Mouse (Mus musculus): ENCODE measurements around the gene Olfr1034. TPM values are rescaled to one million over a fixed set of nuclear protein-coding genes. Genes with fewer than 3 reads are reported as not detected.
"Not testable (repeated sequence)": the region's sequence is repeated elsewhere in the genome, so short reads cannot be mapped to it uniquely, and the experiment has no call there.

Gene Olfr1034
- polyA plus RNA-seq (2015; fragmentation: Nextera tagmentation; extraction: Ambion mirVana) = not detected in 2 replicates

- ATAC-seq (ENCODE audit: low FRiP score) = no peak
- Histone ChIP-seq H3K9me3 (no peaks in the 10 kb centered on the region), H3K4me3 (no peak within 1 kb of the TSS), H3K4me2 (no peak within 1 kb of the TSS), H3K27ac (no peak within 1 kb of the TSS), H3K27me3 (no peaks in the 10 kb centered on the region), H3K36me3 (no peaks in the 10 kb centered on the region), H3K9ac (no peak within 1 kb of the TSS), H3K4me1 (replicated peaks) (no peaks in the 10 kb centered on the region)
Observed at GRCm38 (mm10) chr2:86045561-86045960, at the start of gene Olfr1034. Gene Olfr1034 (plus strand): TSS chr2:86045861.

GRCm38 (mm10) chr2:86005240-86005639 is 40.4 kb upstream of the Olfr1034 start, which contains the start of gene Olfr1032:
Gene Olfr1032 (plus strand): TSS chr2:86005540.
- no peak within 1 kb of the TSS for H3K4me3 ChIP-seq
- no peaks in the 10 kb centered on the region for H3K36me3 ChIP-seq
- no peaks in the 10 kb centered on the region for H3K4me1 ChIP-seq (replicated peaks)
- H3K9ac ChIP-seq = no peak within 1 kb of the TSS
- no peaks in the 10 kb centered on the region for H3K9me3 ChIP-seq
- 88% methylated on average over 7 of the region's 7 CpGs for WGBS
- no peak within 1 kb of the TSS for H3K27ac ChIP-seq
- no peak for ATAC-seq (ENCODE audit: low FRiP score)
- H3K27me3 ChIP-seq = no peaks in the 10 kb centered on the region
- no peak within 1 kb of the TSS for H3K4me2 ChIP-seq

- Histone ChIP-seq H3K4me2 (peak within 1 kb of the TSS; percentile 52), H3K4me3 (peak within 1 kb of the TSS; percentile 34)
- H3K4me1 ChIP-seq (replicated peaks); H3K9ac ChIP-seq; H3K27me3 ChIP-seq; H3K36me3 ChIP-seq; H3K9me3 ChIP-seq; ATAC-seq (ENCODE audit: low FRiP score); H3K27ac ChIP-seq: not testable (repeated sequence)
- 12% methylated on average over 11 of the region's 11 CpGs for WGBS
Observed at GRCm38 (mm10) chr2:86020406-86020805, 25.3 kb upstream of the Olfr1034 start, which contains the start of gene Olfr1033. Gene Olfr1033 (plus strand): TSS chr2:86020633.

GRCm38 (mm10) chr2:86021518-86021917 is 24.1 kb upstream of the Olfr1034 start:
- not testable (repeated sequence) for H3K27ac ChIP-seq; H3K27me3 ChIP-seq; H3K4me2 ChIP-seq; H3K9ac ChIP-seq; H3K9me3 ChIP-seq; H3K36me3 ChIP-seq; H3K4me3 ChIP-seq; H3K4me1 ChIP-seq (replicated peaks); ATAC-seq (ENCODE audit: low FRiP score)
- 71% methylated on average over 7 of the region's 9 CpGs for WGBS

GRCm38 (mm10) chr2:86050777-86051176 is 5.1 kb downstream of the Olfr1034 start:
- H3K4me3 ChIP-seq; H3K27me3 ChIP-seq; H3K4me1 ChIP-seq (replicated peaks); ATAC-seq (ENCODE audit: low FRiP score); H3K9ac ChIP-seq; H3K27ac ChIP-seq; H3K9me3 ChIP-seq; H3K4me2 ChIP-seq; H3K36me3 ChIP-seq: not testable (repeated sequence)

GRCm38 (mm10) chr2:86063766-86064165 is 18.1 kb downstream of the Olfr1034 start:
- not testable (repeated sequence) for H3K27me3 ChIP-seq; H3K4me2 ChIP-seq; H3K4me3 ChIP-seq; ATAC-seq (ENCODE audit: low FRiP score); H3K4me1 ChIP-seq (replicated peaks); H3K36me3 ChIP-seq; H3K27ac ChIP-seq; H3K9ac ChIP-seq; H3K9me3 ChIP-seq
- 96% methylated on average over 2 of the region's 2 CpGs for WGBS

GRCm38 (mm10) chr2:86070189-86070588 is 24.5 kb downstream of the Olfr1034 start:
- WGBS = 96% methylated on average over 8 of the region's 8 CpGs
- ATAC-seq (ENCODE audit: low FRiP score) = no peak

GRCm38 (mm10) chr2:86073692-86074091 is 28.0 kb downstream of the Olfr1034 start, which contains the start of gene Olfr1036:
Gene Olfr1036 (plus strand): TSS chr2:86073992.
- not testable (repeated sequence) for ATAC-seq (ENCODE audit: low FRiP score); H3K27ac ChIP-seq; H3K36me3 ChIP-seq; H3K9me3 ChIP-seq; H3K4me3 ChIP-seq; H3K4me1 ChIP-seq (replicated peaks); H3K27me3 ChIP-seq; H3K9ac ChIP-seq; H3K4me2 ChIP-seq

More at GRCm38 (mm10) chr2:86070189-86070588, 24.5 kb downstream of the Olfr1034 start:
- no peak overlapping the region for H3K27ac ChIP-seq
- no peak overlapping the region for H3K4me2 ChIP-seq
- H3K4me3 ChIP-seq = no peak overlapping the region
- H3K4me1 ChIP-seq (replicated peaks) = no peaks in the 10 kb centered on the region
- H3K9ac ChIP-seq = no peak overlapping the region
- H3K27me3 ChIP-seq = no peaks in the 10 kb centered on the region
- H3K36me3 ChIP-seq = no peaks in the 10 kb centered on the region
- no peaks in the 10 kb centered on the region for H3K9me3 ChIP-seq

- H3K9ac ChIP-seq; H3K9me3 ChIP-seq; H3K4me2 ChIP-seq; ATAC-seq (ENCODE audit: low FRiP score); H3K4me3 ChIP-seq; H3K36me3 ChIP-seq; H3K4me1 ChIP-seq (replicated peaks); H3K27ac ChIP-seq; H3K27me3 ChIP-seq: not testable (repeated sequence)
- WGBS = 90% methylated on average over 1 of the region's 1 CpGs
Observed at GRCm38 (mm10) chr2:86080478-86080877, 34.8 kb downstream of the Olfr1034 start.

GRCm38 (mm10) chr2:86087285-86087684 is 41.6 kb downstream of the Olfr1034 start, which contains the start of gene Olfr1037:
Gene Olfr1037 (minus strand): TSS chr2:86087385.
- H3K4me2 ChIP-seq = no peak within 1 kb of the TSS
- H3K4me3 ChIP-seq = no peak within 1 kb of the TSS
- no peak for ATAC-seq (ENCODE audit: low FRiP score)
- H3K27ac ChIP-seq = no peak within 1 kb of the TSS
- H3K36me3 ChIP-seq = no peaks in the 10 kb centered on the region
- no peaks in the 10 kb centered on the region for H3K9me3 ChIP-seq
- no peaks in the 10 kb centered on the region for H3K27me3 ChIP-seq
- no peaks in the 10 kb centered on the region for H3K4me1 ChIP-seq (replicated peaks)
- WGBS = 87% methylated on average over 2 of the region's 2 CpGs
- H3K9ac ChIP-seq = no peak within 1 kb of the TSS

Other genes starting within 250 kb of the Olfr1034 start
- not detected in 2 replicates for gene Olfr1016, start 243.3 kb upstream of the Olfr1034 start, polyA plus RNA-seq (2015; fragmentation: Nextera tagmentation; extraction: Ambion mirVana)
- not detected in 2 replicates for gene Olfr1018, start 227.4 kb upstream of the Olfr1034 start, polyA plus RNA-seq (2015; fragmentation: Nextera tagmentation; extraction: Ambion mirVana)
- not detected in 2 replicates for gene Olfr1019, start 200.4 kb upstream of the Olfr1034 start, polyA plus RNA-seq (2015; fragmentation: Nextera tagmentation; extraction: Ambion mirVana)
- gene Olfr1020, start 198.8 kb upstream of the Olfr1034 start, polyA plus RNA-seq (2015; fragmentation: Nextera tagmentation; extraction: Ambion mirVana) = not detected in 2 replicates
- gene Olfr1022, start 177.3 kb upstream of the Olfr1034 start, polyA plus RNA-seq (2015; fragmentation: Nextera tagmentation; extraction: Ambion mirVana) = not detected in 2 replicates
- gene Olfr1023, start 160.2 kb upstream of the Olfr1034 start, polyA plus RNA-seq (2015; fragmentation: Nextera tagmentation; extraction: Ambion mirVana) = not detected in 2 replicates
- gene Olfr1024, start 140.8 kb upstream of the Olfr1034 start, polyA plus RNA-seq (2015; fragmentation: Nextera tagmentation; extraction: Ambion mirVana) = not detected in 2 replicates
- not detected in 2 replicates for gene Olfr1025-ps1, start 130.7 kb upstream of the Olfr1034 start, polyA plus RNA-seq (2015; fragmentation: Nextera tagmentation; extraction: Ambion mirVana)
- gene Olfr1026, start 124.3 kb upstream of the Olfr1034 start, polyA plus RNA-seq (2015; fragmentation: Nextera tagmentation; extraction: Ambion mirVana) = not detected in 2 replicates
- not detected in 2 replicates for gene Olfr1028, start 95.4 kb upstream of the Olfr1034 start, polyA plus RNA-seq (2015; fragmentation: Nextera tagmentation; extraction: Ambion mirVana)
- gene Olfr1029, start 72.0 kb upstream of the Olfr1034 start, polyA plus RNA-seq (2015; fragmentation: Nextera tagmentation; extraction: Ambion mirVana) = not detected in 2 replicates
- gene Olfr1030, start 66.6 kb upstream of the Olfr1034 start, polyA plus RNA-seq (2015; fragmentation: Nextera tagmentation; extraction: Ambion mirVana) = not detected in 2 replicates
- gene Olfr1031, start 55.6 kb upstream of the Olfr1034 start, polyA plus RNA-seq (2015; fragmentation: Nextera tagmentation; extraction: Ambion mirVana) = not detected in 2 replicates
- not detected in 2 replicates for gene Olfr1032, start 40.3 kb upstream of the Olfr1034 start, polyA plus RNA-seq (2015; fragmentation: Nextera tagmentation; extraction: Ambion mirVana)
- not detected in 2 replicates for gene Olfr1033, start 25.2 kb upstream of the Olfr1034 start, polyA plus RNA-seq (2015; fragmentation: Nextera tagmentation; extraction: Ambion mirVana)
- not detected in 2 replicates for gene Olfr1036, start 28.1 kb downstream of the Olfr1034 start, polyA plus RNA-seq (2015; fragmentation: Nextera tagmentation; extraction: Ambion mirVana)
- gene Olfr1037, start 41.5 kb downstream of the Olfr1034 start, polyA plus RNA-seq (2015; fragmentation: Nextera tagmentation; extraction: Ambion mirVana) = not detected in 2 replicates
- gene Olfr1039, start 90.1 kb downstream of the Olfr1034 start, polyA plus RNA-seq (2015; fragmentation: Nextera tagmentation; extraction: Ambion mirVana) = not detected in 2 replicates
- not detected in 2 replicates for gene Olfr1040, start 100.9 kb downstream of the Olfr1034 start, polyA plus RNA-seq (2015; fragmentation: Nextera tagmentation; extraction: Ambion mirVana)
- not detected in 2 replicates for gene Olfr1042, start 116.0 kb downstream of the Olfr1034 start, polyA plus RNA-seq (2015; fragmentation: Nextera tagmentation; extraction: Ambion mirVana)
- not detected in 2 replicates for gene Olfr1043, start 121.7 kb downstream of the Olfr1034 start, polyA plus RNA-seq (2015; fragmentation: Nextera tagmentation; extraction: Ambion mirVana)
- not detected in 2 replicates for gene Olfr1044, start 132.0 kb downstream of the Olfr1034 start, polyA plus RNA-seq (2015; fragmentation: Nextera tagmentation; extraction: Ambion mirVana)
- gene Olfr52, start 139.8 kb downstream of the Olfr1034 start, polyA plus RNA-seq (2015; fragmentation: Nextera tagmentation; extraction: Ambion mirVana) = not detected in 2 replicates
- not detected in 2 replicates for gene Olfr1045, start 157.1 kb downstream of the Olfr1034 start, polyA plus RNA-seq (2015; fragmentation: Nextera tagmentation; extraction: Ambion mirVana)
- not detected in 2 replicates for gene Olfr1046, start 173.5 kb downstream of the Olfr1034 start, polyA plus RNA-seq (2015; fragmentation: Nextera tagmentation; extraction: Ambion mirVana)
- gene Olfr1047, start 185.5 kb downstream of the Olfr1034 start, polyA plus RNA-seq (2015; fragmentation: Nextera tagmentation; extraction: Ambion mirVana) = not detected in 2 replicates
- not detected in 2 replicates for gene Olfr1048, start 194.4 kb downstream of the Olfr1034 start, polyA plus RNA-seq (2015; fragmentation: Nextera tagmentation; extraction: Ambion mirVana)
- not detected in 2 replicates for gene Olfr1049, start 212.5 kb downstream of the Olfr1034 start, polyA plus RNA-seq (2015; fragmentation: Nextera tagmentation; extraction: Ambion mirVana)
- not detected in 2 replicates for gene Olfr1051, start 233.2 kb downstream of the Olfr1034 start, polyA plus RNA-seq (2015; fragmentation: Nextera tagmentation; extraction: Ambion mirVana)
- gene Olfr1052, start 246.6 kb downstream of the Olfr1034 start, polyA plus RNA-seq (2015; fragmentation: Nextera tagmentation; extraction: Ambion mirVana) = not detected in 2 replicates